Mouse (Mus musculus) central nervous system, embryonic 11.5 days (tissue): ENCODE data around the gene Zfp985. TPM values are rescaled to one million over a fixed set of nuclear protein-coding genes. Genes with fewer than 3 reads are reported as not detected.

Source experiments
- polyA plus RNA-seq: library from polyadenylated mRNA; depleted of rRNA; stranded (reverse); fragments of >200 nt; gene quantifications from 2 replicates; pipeline ENCODE4 v1.2.3, GENCODE M21; 2012; rRNA removed

The Zfp985 gene
- polyA plus RNA-seq, result 0.02 and 0.06 TPM in 2 replicates

GRCm38 (mm10) chr4:147553071-147553470, at the start of gene Zfp985:
Zfp985 (plus strand) TSS chr4:147553277.

GRCm38 (mm10) chr4:147539918-147540317, 13.2 kb upstream of the Zfp985 start, which contains the start of gene Gm16503:
Gm16503 (plus strand) TSS chr4:147540218.

Other genes with a start within 250 kb of the Zfp985 start
- 0.06 TPM in 1 of 2 replicates, not detected in the other for gene Zfp988, start 247.6 kb upstream of the Zfp985 start, polyA plus RNA-seq
- gene Zfp978, start 192.0 kb upstream of the Zfp985 start, polyA plus RNA-seq, result not detected in 2 replicates
- gene Zfp982, start 60.9 kb upstream of the Zfp985 start, polyA plus RNA-seq, result 3.4 and 3.6 TPM in 2 replicates
- 0.58 and 1.3 TPM in 2 replicates for gene Gm16503, start 13.1 kb upstream of the Zfp985 start, polyA plus RNA-seq
- 1.3 and 2.2 TPM in 2 replicates for gene Zfp979, start 89.2 kb downstream of the Zfp985 start, polyA plus RNA-seq
- not detected in 2 replicates for gene Zfp534, start 149.3 kb downstream of the Zfp985 start, polyA plus RNA-seq